Mouse (Mus musculus): Measurements from ENCODE around the gene Mettl13. TPM values are rescaled to one million over a fixed set of nuclear protein-coding genes. Genes with fewer than 3 reads are reported as not detected.
A peak's percentile ranks its signal among the peaks of the same experiment; 100 is the strongest.

The Mettl13 gene
- 9.2 and 11.5 TPM in 2 replicates for polyA plus RNA-seq (2011; ENCODE audit: insufficient read length, low read depth, missing spikeins)

GRCm38 (mm10) chr1:162548016-162548916 lies at the start of gene Mettl13:
Gene Mettl13 (minus strand): TSS chr1:162548551.
- Histone ChIP-seq H3K27ac (ENCODE audit: insufficient read depth, low read length) (peak within 1 kb of the TSS; percentile 79), H3K4me3 (ENCODE audit: insufficient read depth, low read length) (peak within 1 kb of the TSS; percentile 80), H3K4me1 (ENCODE audit: control insufficient read depth, insufficient read depth, low read length) (0 out of 2 replicates have a peak, but pooled peaks cover 3% of the 10 kb centered on the region)
- TF ChIP-seq CTCF (IDR thresholded peaks at IDR 0.05; ENCODE audit: borderline replicate concordance, insufficient read depth, low read length) (no peak), POLR2A (IDR thresholded peaks at IDR 0.05; ENCODE audit: low read depth, low read length) (peak; percentile 95)

- no peaks in the 10 kb centered on the region for H3K4me1 ChIP-seq (ENCODE audit: control insufficient read depth, insufficient read depth, low read length)
- no peak for TF ChIP-seq CTCF (IDR thresholded peaks at IDR 0.05; ENCODE audit: borderline replicate concordance, insufficient read depth, low read length)
- TF ChIP-seq POLR2A (IDR thresholded peaks at IDR 0.05; ENCODE audit: low read depth, low read length) = no peak
- no peak overlapping the region for H3K4me3 ChIP-seq (ENCODE audit: insufficient read depth, low read length)
- no peak overlapping the region for H3K27ac ChIP-seq (ENCODE audit: insufficient read depth, low read length)
Measured at GRCm38 (mm10) chr1:162597379-162598102, 49.2 kb upstream of the Mettl13 start.

- TF ChIP-seq POLR2A (IDR thresholded peaks at IDR 0.05; ENCODE audit: low read depth, low read length) = no peak
- TF ChIP-seq CTCF (IDR thresholded peaks at IDR 0.05; ENCODE audit: borderline replicate concordance, insufficient read depth, low read length) = no peak
- Histone ChIP-seq H3K27ac (ENCODE audit: insufficient read depth, low read length) (no peak overlapping the region), H3K4me1 (ENCODE audit: control insufficient read depth, insufficient read depth, low read length) (no peaks in the 10 kb centered on the region), H3K4me3 (ENCODE audit: insufficient read depth, low read length) (no peak overlapping the region)
Measured at GRCm38 (mm10) chr1:162590415-162590997, 42.2 kb upstream of the Mettl13 start.

GRCm38 (mm10) chr1:162589443-162589842 lies 41.1 kb upstream of the Mettl13 start:
- H3K27ac ChIP-seq (ENCODE audit: insufficient read depth, low read length) = no peak overlapping the region
- no peak overlapping the region for H3K4me3 ChIP-seq (ENCODE audit: insufficient read depth, low read length)
- no peaks in the 10 kb centered on the region for H3K4me1 ChIP-seq (ENCODE audit: control insufficient read depth, insufficient read depth, low read length)
- TF ChIP-seq POLR2A (IDR thresholded peaks at IDR 0.05; ENCODE audit: low read depth, low read length) (no peak), CTCF (IDR thresholded peaks at IDR 0.05; ENCODE audit: borderline replicate concordance, insufficient read depth, low read length) (no peak)

- Histone ChIP-seq H3K4me1 (ENCODE audit: control insufficient read depth, insufficient read depth, low read length) (no peaks in the 10 kb centered on the region), H3K27ac (ENCODE audit: insufficient read depth, low read length) (no peak overlapping the region)
- TF ChIP-seq POLR2A (IDR thresholded peaks at IDR 0.05; ENCODE audit: low read depth, low read length) (no peak), CTCF (IDR thresholded peaks at IDR 0.05; ENCODE audit: borderline replicate concordance, insufficient read depth, low read length) (no peak)
Measured at GRCm38 (mm10) chr1:162588606-162589005, 40.3 kb upstream of the Mettl13 start.

GRCm38 (mm10) chr1:162586282-162586681 lies 37.9 kb upstream of the Mettl13 start:
- TF ChIP-seq POLR2A (IDR thresholded peaks at IDR 0.05; ENCODE audit: low read depth, low read length) (no peak), CTCF (IDR thresholded peaks at IDR 0.05; ENCODE audit: borderline replicate concordance, insufficient read depth, low read length) (no peak)
- H3K4me3 ChIP-seq (ENCODE audit: insufficient read depth, low read length) = no peak overlapping the region
- no peak overlapping the region for H3K27ac ChIP-seq (ENCODE audit: insufficient read depth, low read length)
- no peaks in the 10 kb centered on the region for H3K4me1 ChIP-seq (ENCODE audit: control insufficient read depth, insufficient read depth, low read length)

More at GRCm38 (mm10) chr1:162588606-162589005, 40.3 kb upstream of the Mettl13 start:
- H3K4me3 ChIP-seq (ENCODE audit: insufficient read depth, low read length) = no peak overlapping the region

GRCm38 (mm10) chr1:162582884-162583283 lies 34.5 kb upstream of the Mettl13 start:
- Histone ChIP-seq H3K4me3 (ENCODE audit: insufficient read depth, low read length) (no peak overlapping the region), H3K4me1 (ENCODE audit: control insufficient read depth, insufficient read depth, low read length) (no peaks in the 10 kb centered on the region), H3K27ac (ENCODE audit: insufficient read depth, low read length) (no peak overlapping the region)
- TF ChIP-seq CTCF (IDR thresholded peaks at IDR 0.05; ENCODE audit: borderline replicate concordance, insufficient read depth, low read length) = no peak
- no peak for TF ChIP-seq POLR2A (IDR thresholded peaks at IDR 0.05; ENCODE audit: low read depth, low read length)

- Histone ChIP-seq H3K4me3 (ENCODE audit: insufficient read depth, low read length) (no peak overlapping the region), H3K4me1 (ENCODE audit: control insufficient read depth, insufficient read depth, low read length) (no peaks in the 10 kb centered on the region), H3K27ac (ENCODE audit: insufficient read depth, low read length) (no peak overlapping the region)
- no peak for TF ChIP-seq POLR2A (IDR thresholded peaks at IDR 0.05; ENCODE audit: low read depth, low read length)
- TF ChIP-seq CTCF (IDR thresholded peaks at IDR 0.05; ENCODE audit: borderline replicate concordance, insufficient read depth, low read length) = no peak
Measured at GRCm38 (mm10) chr1:162575098-162575497, 26.7 kb upstream of the Mettl13 start.

GRCm38 (mm10) chr1:162570931-162571601 lies 22.7 kb upstream of the Mettl13 start:
- TF ChIP-seq CTCF (IDR thresholded peaks at IDR 0.05; ENCODE audit: borderline replicate concordance, insufficient read depth, low read length) (no peak), POLR2A (IDR thresholded peaks at IDR 0.05; ENCODE audit: low read depth, low read length) (peak; percentile 19; the same call in 1 of the 2 replicates)
- Histone ChIP-seq H3K27ac (ENCODE audit: insufficient read depth, low read length) (no peak overlapping the region), H3K4me3 (ENCODE audit: insufficient read depth, low read length) (peak overlapping the region; percentile 59), H3K4me1 (ENCODE audit: control insufficient read depth, insufficient read depth, low read length) (peaks cover 7% of the 10 kb centered on the region)

Measured in embryonic fibroblast, embryonic 13.5 days (primary cell).